Mouse (Mus musculus): ENCODE measurements around the gene Gm9970.

- TF ChIP-seq POLR2A (IDR thresholded peaks at IDR 0.05; ENCODE audit: borderline replicate concordance, extremely low read depth, insufficient read depth, insufficient read length, poor library complexity, severe bottlenecking) (no peak), CTCF (IDR thresholded peaks at IDR 0.05; ENCODE audit: borderline replicate concordance, extremely low read depth, insufficient read depth, insufficient read length) (no peak)
Observed at GRCm38 (mm10) chr5:31273018-31273417, 32.0 kb upstream of the Gm9970 start.

Data from brain, embryonic 14.5 days (tissue).